Mouse (Mus musculus) neural tube, embryonic 13.5 days (tissue): ENCODE measurements around the gene Gm26965. TPM values are rescaled to one million over a fixed set of nuclear protein-coding genes. Genes with fewer than 3 reads are reported as not detected.
A peak's percentile ranks its signal among the peaks of the same experiment; 100 is the strongest.

Source experiments
- ATAC-seq: fragments of 200-750 bp; cut with Nextera tagmentation; 2 replicates; pipeline ENCODE4 v1.8.0; 2017; ENCODE audit warnings: low read depth, mild to moderate bottlenecking, moderate TSS enrichment, moderate library complexity
- H3K27ac ChIP-seq: fragments of 300-500 bp; sonication (generic); replicated peaks from 2 replicates; pipeline ENCODE4 v1.5.1; 2015; ENCODE audit warnings: moderate library complexity, mild to moderate bottlenecking, inconsistent platforms
- H3K27me3 ChIP-seq: fragments of 300-500 bp; sonication (generic); 2 replicates; pipeline ENCODE4 v1.6.1; 2015; ENCODE audit warnings: mild to moderate bottlenecking, inconsistent platforms
- H3K36me3 ChIP-seq: fragments of 300-500 bp; sonication (generic); 2 replicates; pipeline ENCODE4 v1.6.1; 2015; ENCODE audit warnings: mild to moderate bottlenecking, inconsistent platforms
- H3K4me1 ChIP-seq: fragments of 300-500 bp; sonication (generic); replicated peaks from 2 replicates; pipeline ENCODE4 v1.6.1; 2015; ENCODE audit warnings: inconsistent platforms
- H3K4me2 ChIP-seq: fragments of 300-500 bp; sonication (generic); 2 replicates; pipeline ENCODE4 v1.6.1; 2015; ENCODE audit warnings: inconsistent platforms, mild to moderate bottlenecking, moderate library complexity
- H3K4me3 ChIP-seq: fragments of 300-500 bp; sonication (generic); 2 replicates; pipeline ENCODE4 v1.5.1; 2015; ENCODE audit warnings: mild to moderate bottlenecking, inconsistent platforms
- H3K9ac ChIP-seq: fragments of 300-500 bp; sonication (generic); 2 replicates; pipeline ENCODE4 v1.6.1; 2015; ENCODE audit warnings: moderate library complexity, mild to moderate bottlenecking, inconsistent platforms
- H3K9me3 ChIP-seq: fragments of 300-500 bp; sonication (generic); 2 replicates; pipeline ENCODE4 v1.6.1; 2016; ENCODE audit warnings: inconsistent platforms
- WGBS: fragments of 180-500 bp; shearing (Covaris S2); methylation state at CpG from one replicate; pipeline ENCODE4 v1.1.7; 2015; 5-methylcytosine and 5-hydroxymethylcytosine counted together
- polyA plus RNA-seq: library from polyadenylated mRNA; unstranded; fragments of >200 nt; fragmentation: Nextera tagmentation; extraction: Ambion mirVana; gene quantifications from 2 replicates; pipeline ENCODE4 v1.2.1, GENCODE M21; 2015

Gene Gm26965
- polyA plus RNA-seq = not detected in 2 replicates

- Histone ChIP-seq H3K4me2 (peak within 1 kb of the TSS; percentile 95), H3K36me3 (peaks cover 7% of the 10 kb centered on the region), H3K9me3 (no peaks in the 10 kb centered on the region), H3K9ac (peak within 1 kb of the TSS; percentile 91), H3K27ac (peak within 1 kb of the TSS; percentile 84), H3K27me3 (no peaks in the 10 kb centered on the region; the same call in 1 of the 2 replicates), H3K4me1 (peaks cover 29% of the 10 kb centered on the region), H3K4me3 (peak within 1 kb of the TSS; percentile 91)
- peak; percentile 99 for ATAC-seq
- WGBS = under 1% methylated on average over 27 of the region's 27 CpGs
Measured at GRCm38 (mm10) chr13:67525753-67526410, at the start of gene Gm26965, which contains the start of gene Zfp87. Gene Gm26965 (minus strand): TSS chr13:67526151. Gene Zfp87 (minus strand): TSS chr13:67526177.

DNA sequence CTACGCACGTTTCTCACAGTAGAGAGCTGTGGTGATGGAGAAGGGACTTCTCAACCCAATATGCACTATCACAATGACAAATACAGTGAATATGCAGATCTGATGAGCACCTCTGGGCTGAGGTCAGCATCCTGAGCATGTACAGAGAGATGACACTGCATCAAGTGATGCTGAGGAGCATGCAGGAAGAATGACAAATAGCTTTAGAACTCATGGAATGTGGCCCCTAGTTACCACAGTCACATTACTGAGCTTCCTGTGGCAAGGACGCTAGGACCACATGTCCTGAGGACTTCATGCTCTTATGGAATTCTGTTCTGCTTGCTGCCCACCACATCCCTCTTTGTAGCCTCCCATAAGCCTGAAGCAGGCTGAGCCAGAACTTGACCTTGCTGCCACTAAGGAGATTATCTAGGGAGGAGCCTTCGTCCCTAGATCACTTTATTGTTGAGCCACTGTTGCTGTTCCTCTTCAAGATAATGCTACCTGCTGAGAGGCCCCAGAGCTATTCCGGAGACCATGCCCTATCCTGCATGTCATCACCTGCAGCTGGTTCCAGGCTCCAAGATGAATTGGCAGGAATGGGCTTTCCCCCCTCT, 46.7 kb upstream of the Gm26965 start:
- no peaks in the 10 kb centered on the region for H3K9me3 ChIP-seq
- no peak overlapping the region for H3K4me3 ChIP-seq
- ATAC-seq = no peak
- no peaks in the 10 kb centered on the region for H3K36me3 ChIP-seq
- H3K27me3 ChIP-seq = no peaks in the 10 kb centered on the region
- no peaks in the 10 kb centered on the region for H3K4me1 ChIP-seq
- WGBS = 74% methylated on average over 5 of the region's 5 CpGs
- no peak overlapping the region for H3K9ac ChIP-seq
- H3K27ac ChIP-seq = no peak overlapping the region
- H3K4me2 ChIP-seq = no peak overlapping the region

DNA sequence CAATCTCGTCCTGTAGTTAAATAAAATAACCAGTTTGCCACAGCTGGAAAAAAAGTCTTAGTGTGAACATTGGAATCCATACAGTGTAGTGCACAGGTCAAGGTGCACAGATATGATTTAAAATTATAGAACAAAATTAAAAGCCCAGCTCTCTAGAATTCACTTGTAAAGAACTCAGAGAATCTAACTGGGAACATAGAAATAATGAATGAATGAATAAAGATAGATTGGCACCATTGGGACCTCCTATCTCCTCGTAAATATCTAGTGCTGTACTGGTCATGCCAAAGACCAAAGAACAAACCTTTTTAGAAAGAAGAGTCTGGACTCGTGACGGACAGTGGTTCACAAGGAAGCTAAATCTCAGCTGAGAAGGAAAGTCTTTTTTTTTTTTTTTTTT, 27.8 kb upstream of the Gm26965 start, which contains the start of gene Zfp748:
Gene Zfp748 (minus strand): TSS at position 101 of the 400 bp plus-strand sequence.
- peak within 1 kb of the TSS; percentile 82 for H3K27ac ChIP-seq
- ATAC-seq = no peak
- H3K9ac ChIP-seq = peak within 1 kb of the TSS; percentile 85
- 77% methylated on average over 4 of the region's 4 CpGs for WGBS
- no peaks in the 10 kb centered on the region for H3K36me3 ChIP-seq
- peak within 1 kb of the TSS; percentile 80 for H3K4me3 ChIP-seq
- H3K4me1 ChIP-seq = peaks cover 28% of the 10 kb centered on the region
- H3K27me3 ChIP-seq = 0 out of 2 replicates have a peak, but pooled peaks cover 4% of the 10 kb centered on the region
- no peaks in the 10 kb centered on the region for H3K9me3 ChIP-seq
- H3K4me2 ChIP-seq = peak within 1 kb of the TSS; percentile 72

- peaks cover 28% of the 10 kb centered on the region for H3K4me1 ChIP-seq
- no peaks in the 10 kb centered on the region for H3K36me3 ChIP-seq
- WGBS = under 1% methylated on average over 44 of the region's 44 CpGs
- ATAC-seq = peak; percentile 100
- 0 out of 2 replicates have a peak, but pooled peaks cover 4% of the 10 kb centered on the region for H3K27me3 ChIP-seq
- H3K4me2 ChIP-seq = peak overlapping the region; percentile 72
- no peaks in the 10 kb centered on the region for H3K9me3 ChIP-seq
- peak overlapping the region; percentile 85 for H3K9ac ChIP-seq
- H3K27ac ChIP-seq = peak overlapping the region; percentile 82
- peak overlapping the region; percentile 80 for H3K4me3 ChIP-seq
Measured at GRCm38 (mm10) chr13:67552505-67553346, 26.8 kb upstream of the Gm26965 start.

DNA sequence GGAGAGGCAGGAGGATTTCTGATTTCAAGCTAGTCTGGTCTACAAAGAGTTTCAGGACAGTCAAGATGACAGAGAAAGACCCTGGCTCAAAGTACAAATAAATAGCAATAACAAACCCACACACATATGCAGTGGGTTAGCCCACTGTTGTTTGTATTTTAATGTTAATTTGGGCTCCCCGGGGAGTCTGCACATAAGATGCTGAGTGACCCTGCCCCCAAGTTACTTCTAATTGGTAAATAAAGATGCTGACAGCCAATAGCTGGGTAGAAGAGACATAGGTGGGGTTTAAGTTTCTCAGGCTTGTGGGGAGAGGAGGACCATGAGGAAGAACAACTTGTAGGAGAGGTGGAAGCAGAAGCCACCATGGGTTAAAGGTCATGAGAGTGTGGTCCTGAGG, 20.0 kb upstream of the Gm26965 start:
- no peak overlapping the region for H3K4me2 ChIP-seq
- no peaks in the 10 kb centered on the region for H3K27me3 ChIP-seq
- H3K4me1 ChIP-seq = peaks cover 9% of the 10 kb centered on the region
- H3K27ac ChIP-seq = no peak overlapping the region
- peaks cover 49% of the 10 kb centered on the region for H3K36me3 ChIP-seq
- H3K9me3 ChIP-seq = peaks cover 7% of the 10 kb centered on the region
- ATAC-seq = no peak
- H3K4me3 ChIP-seq = no peak overlapping the region
- 74% methylated on average over 1 of the region's 1 CpGs for WGBS
- H3K9ac ChIP-seq = no peak overlapping the region

GRCm38 (mm10) chr13:67527049-67527730, 1.2 kb upstream of the Gm26965 start:
- Histone ChIP-seq H3K4me2 (no peak overlapping the region), H3K4me3 (no peak overlapping the region)

DNA sequence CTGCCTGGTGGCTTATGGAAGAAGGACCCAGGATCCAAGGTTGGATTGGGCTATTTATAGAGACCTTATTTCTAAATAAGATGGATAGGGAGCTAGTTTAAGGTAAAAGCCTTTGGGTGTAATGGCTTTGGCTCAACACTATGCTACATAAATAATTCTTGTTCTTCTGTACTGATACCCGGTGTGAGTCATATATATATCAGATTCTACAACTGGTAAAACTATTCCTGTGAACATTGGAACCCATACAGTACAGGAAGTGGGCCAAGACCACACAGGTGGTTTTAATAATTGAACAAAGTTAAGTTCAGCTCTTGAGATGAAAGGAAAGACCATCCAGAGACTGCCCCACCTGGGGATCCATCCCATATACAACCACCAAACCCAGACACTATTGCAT, 25.0 kb downstream of the Gm26965 start:
- Histone ChIP-seq H3K4me1 (peaks cover 8% of the 10 kb centered on the region), H3K27ac (no peak overlapping the region), H3K9me3 (no peaks in the 10 kb centered on the region), H3K27me3 (no peaks in the 10 kb centered on the region), H3K4me3 (no peak overlapping the region), H3K4me2 (peak overlapping the region; percentile 76; the same call in 1 of the 2 replicates), H3K9ac (no peak overlapping the region), H3K36me3 (peaks cover 3% of the 10 kb centered on the region)
- ATAC-seq = peak; percentile 28; the same call in 1 of the 2 replicates
- 80% methylated on average over 1 of the region's 1 CpGs for WGBS

More at GRCm38 (mm10) chr13:67527049-67527730, 1.2 kb upstream of the Gm26965 start:
- H3K9me3 ChIP-seq = no peaks in the 10 kb centered on the region
- 62% methylated on average over 3 of the region's 3 CpGs for WGBS
- H3K36me3 ChIP-seq = no peaks in the 10 kb centered on the region
- no peaks in the 10 kb centered on the region; the same call in 1 of the 2 replicates for H3K27me3 ChIP-seq
- no peak for ATAC-seq
- H3K9ac ChIP-seq = no peak overlapping the region
- H3K4me1 ChIP-seq = peaks cover 29% of the 10 kb centered on the region
- no peak overlapping the region for H3K27ac ChIP-seq

DNA sequence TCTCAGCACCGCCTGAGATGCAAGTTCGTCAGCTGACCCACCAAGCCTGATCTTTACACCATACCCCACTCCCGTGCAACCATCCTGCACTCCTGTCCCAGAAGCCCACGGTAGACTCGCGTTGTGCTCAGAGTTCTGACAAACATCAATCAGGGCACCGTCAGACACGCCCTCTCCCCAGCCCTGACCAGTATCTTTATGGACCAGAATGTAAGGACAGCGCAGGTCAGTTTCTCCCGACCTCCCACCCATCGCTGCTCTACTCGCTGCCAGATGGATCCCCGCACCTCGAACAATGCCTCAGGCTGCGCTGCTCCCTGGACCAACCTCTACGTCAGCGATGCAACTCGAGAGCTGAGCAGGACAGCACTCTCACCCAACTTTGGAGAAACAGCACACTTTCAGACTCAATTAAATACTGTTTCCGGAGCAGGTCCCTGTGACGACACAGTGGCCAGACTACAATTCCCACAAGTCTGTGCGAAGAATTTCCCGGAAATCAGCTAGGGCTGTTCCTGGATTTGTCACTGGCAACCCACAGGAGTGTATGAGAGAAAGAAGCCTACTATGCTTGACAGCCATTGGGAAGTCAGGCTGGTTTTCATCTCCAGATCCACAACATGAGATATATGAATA, 25.7 kb downstream of the Gm26965 start, which contains the start of gene Zfp58:
Gene Zfp58 (minus strand): TSS at position 472 of the 636 bp plus-strand sequence.
- H3K4me3 ChIP-seq = peak within 1 kb of the TSS; percentile 83
- no peaks in the 10 kb centered on the region for H3K27me3 ChIP-seq
- WGBS = under 1% methylated on average over 22 of the region's 22 CpGs
- H3K4me2 ChIP-seq = peak within 1 kb of the TSS; percentile 76
- ATAC-seq = peak; percentile 98
- H3K9ac ChIP-seq = peak within 1 kb of the TSS; percentile 82
- no peaks in the 10 kb centered on the region for H3K9me3 ChIP-seq
- peak within 1 kb of the TSS; percentile 46; the same call in 1 of the 2 replicates for H3K27ac ChIP-seq
- peaks cover 9% of the 10 kb centered on the region for H3K36me3 ChIP-seq
- H3K4me1 ChIP-seq = peaks cover 8% of the 10 kb centered on the region

DNA sequence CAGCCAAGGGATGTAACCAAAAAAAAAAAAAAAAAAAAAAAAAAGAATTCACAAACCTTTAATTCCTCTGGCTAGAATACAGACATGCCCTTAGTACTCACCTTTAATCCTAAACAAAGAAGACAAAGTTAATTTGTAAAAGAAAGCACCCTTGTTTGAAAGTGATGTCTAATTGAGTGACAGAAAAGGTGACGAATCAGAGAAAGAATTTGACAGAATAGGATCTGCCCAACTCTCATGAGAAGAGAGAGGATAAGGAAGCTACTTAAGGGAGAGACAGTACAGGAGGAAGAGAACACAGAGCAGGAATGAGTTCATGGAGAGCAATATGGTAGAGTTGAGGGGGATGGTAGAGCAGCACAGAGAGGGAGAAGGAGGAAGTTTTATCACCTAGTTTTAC, 30.3 kb downstream of the Gm26965 start:
- 97% methylated on average over 1 of the region's 1 CpGs for WGBS
- Histone ChIP-seq H3K4me3 (no peak overlapping the region), H3K36me3 (peaks cover 52% of the 10 kb centered on the region), H3K9me3 (peaks cover 16% of the 10 kb centered on the region), H3K9ac (no peak overlapping the region), H3K27me3 (no peaks in the 10 kb centered on the region), H3K27ac (no peak overlapping the region), H3K4me2 (no peak overlapping the region), H3K4me1 (peaks cover 8% of the 10 kb centered on the region)
- no peak for ATAC-seq

DNA sequence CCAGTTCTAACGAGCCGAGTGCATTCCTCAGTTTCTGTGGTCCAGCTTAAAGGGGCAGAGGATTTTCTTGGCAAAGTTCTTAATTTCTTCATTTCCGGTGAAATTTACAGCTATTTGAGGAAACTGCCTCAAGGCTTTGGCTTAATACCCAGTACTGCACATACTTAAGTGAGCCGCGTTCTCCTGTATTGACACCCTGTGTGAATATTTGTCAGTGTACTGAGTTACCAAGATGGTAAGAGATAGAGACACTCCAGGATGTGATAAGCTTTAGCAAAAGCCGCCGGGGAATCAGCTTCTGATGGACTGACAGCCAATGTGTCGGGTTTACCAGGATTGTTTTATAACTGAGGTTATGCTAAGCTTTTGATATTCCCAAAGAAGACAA, 41.5 kb downstream of the Gm26965 start:
- H3K4me1 ChIP-seq = peaks cover 13% of the 10 kb centered on the region
- peaks cover 17% of the 10 kb centered on the region for H3K36me3 ChIP-seq
- ATAC-seq = peak; percentile 68
- no peaks in the 10 kb centered on the region for H3K27me3 ChIP-seq
- peak overlapping the region; percentile 59 for H3K4me3 ChIP-seq
- WGBS = 46% methylated on average over 8 of the region's 8 CpGs
- peak overlapping the region; percentile 62 for H3K4me2 ChIP-seq
- H3K9me3 ChIP-seq = no peaks in the 10 kb centered on the region
- peak overlapping the region; percentile 67 for H3K9ac ChIP-seq
- H3K27ac ChIP-seq = no peak overlapping the region
